Mouse (Mus musculus): ENCODE results near the gene Ctsk. TPM values are rescaled to one million over a fixed set of nuclear protein-coding genes. Genes with fewer than 3 reads are reported as not detected.

Gene Ctsk
- total and polyA plus RNA-seq, 2 experiments, result 0.60 to 1.3 TPM

DNA sequence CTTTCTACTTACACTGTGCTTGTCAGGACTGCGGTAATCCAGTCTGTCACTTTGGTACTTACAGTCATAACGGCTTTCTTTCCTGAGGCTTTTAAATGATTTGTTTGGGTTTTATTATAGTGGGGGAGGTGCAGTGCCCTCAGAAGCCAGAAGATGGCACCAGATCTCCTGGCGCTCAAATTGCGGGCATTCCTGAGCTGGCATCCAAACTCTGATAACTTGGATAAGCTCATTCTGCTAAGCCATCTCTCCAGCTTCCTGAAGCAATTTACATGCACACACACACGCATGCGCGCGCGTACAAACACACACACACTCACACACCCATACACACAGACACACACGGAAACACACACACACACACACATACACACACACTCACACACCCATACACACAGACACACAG is 18.4 kb downstream of the Ctsk start:
- Histone ChIP-seq H3K36me3 (ENCODE audit: control insufficient read depth, insufficient read depth, low read length) (no peaks in the 10 kb centered on the region), H3K9ac (ENCODE audit: low read depth, low read length) (no peak overlapping the region), H3K27ac (replicated peaks; ENCODE audit: insufficient read depth, low read depth, low read length) (no peak overlapping the region), H3K79me2 (ENCODE audit: control insufficient read depth, insufficient read depth, low read length) (no peaks in the 10 kb centered on the region), H3K27me3 (ENCODE audit: control insufficient read depth, insufficient read depth, low read length) (no peaks in the 10 kb centered on the region), H3K4me1 (ENCODE audit: control insufficient read depth, insufficient read depth, low read length) (no peaks in the 10 kb centered on the region; the same call in 1 of the 2 replicates), H3K4me3 (ENCODE audit: insufficient read depth, low read depth, low read length) (no peak overlapping the region)
- WGBS, result 19% methylated on average over 10 of the region's 10 CpGs
- TF ChIP-seq CTCF (IDR thresholded peaks at IDR 0.05; ENCODE audit: low read depth, low read length), result peak; percentile 92
- no peak for TF ChIP-seq POLR2A (IDR thresholded peaks at IDR 0.05; ENCODE audit: extremely low read depth, insufficient read depth, low read length)
- DNase-seq (ENCODE audit: extremely low read depth, low read depth, low spot score), result peak; percentile 51

DNA sequence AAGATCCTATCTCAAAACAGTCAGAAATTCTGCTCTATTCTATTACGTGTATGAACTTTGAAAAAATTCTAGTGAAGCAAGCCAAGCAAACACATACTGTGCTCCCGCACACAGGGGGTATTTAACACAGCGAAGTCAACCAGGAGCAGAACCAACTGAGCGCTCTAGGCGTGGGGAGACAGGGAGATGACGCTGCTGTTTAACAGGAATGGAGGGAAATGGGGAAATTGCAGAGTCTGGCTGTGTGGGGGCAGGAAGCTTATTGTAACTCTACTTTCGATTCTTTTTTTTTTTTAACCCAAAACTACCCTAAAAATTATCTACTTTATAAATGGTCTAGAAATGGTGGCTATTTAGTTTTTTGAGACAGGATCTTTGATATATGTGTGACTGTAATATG is 19.8 kb downstream of the Ctsk start:
- 74% methylated on average over 7 of the region's 7 CpGs for WGBS
- Histone ChIP-seq H3K4me3 (ENCODE audit: insufficient read depth, low read depth, low read length) (no peak overlapping the region), H3K79me2 (ENCODE audit: control insufficient read depth, insufficient read depth, low read length) (no peaks in the 10 kb centered on the region), H3K9ac (ENCODE audit: low read depth, low read length) (no peak overlapping the region), H3K36me3 (ENCODE audit: control insufficient read depth, insufficient read depth, low read length) (no peaks in the 10 kb centered on the region), H3K4me1 (ENCODE audit: control insufficient read depth, insufficient read depth, low read length) (peaks cover 3% of the 10 kb centered on the region; the same call in 1 of the 2 replicates), H3K27me3 (ENCODE audit: control insufficient read depth, insufficient read depth, low read length) (no peaks in the 10 kb centered on the region), H3K27ac (replicated peaks; ENCODE audit: insufficient read depth, low read depth, low read length) (no peak overlapping the region)
- TF ChIP-seq CTCF (IDR thresholded peaks at IDR 0.05; ENCODE audit: low read depth, low read length) (no peak), POLR2A (IDR thresholded peaks at IDR 0.05; ENCODE audit: extremely low read depth, insufficient read depth, low read length) (no peak)
- DNase-seq (ENCODE audit: extremely low read depth, low read depth, low spot score), result peak; percentile 23

DNA sequence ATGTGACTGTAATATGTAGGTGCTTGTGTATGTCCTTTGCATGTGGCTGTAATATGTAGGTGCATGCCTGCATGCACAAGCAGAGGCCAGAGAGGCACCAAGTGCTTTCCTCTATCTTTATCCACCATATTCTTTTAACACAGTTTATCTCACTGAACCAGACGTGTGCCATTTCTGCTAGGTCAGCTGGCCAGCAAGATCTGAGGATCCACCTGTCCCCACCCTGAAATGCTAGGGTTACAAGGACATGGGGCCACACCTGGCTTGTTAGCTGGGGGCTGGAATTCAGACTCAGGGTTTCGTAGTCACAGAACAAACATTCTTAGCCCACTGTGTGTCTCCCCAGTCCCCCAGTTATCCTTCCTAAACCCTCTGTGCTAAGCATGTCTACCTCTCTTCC is 20.3 kb downstream of the Ctsk start:
- no peaks in the 10 kb centered on the region for H3K36me3 ChIP-seq (ENCODE audit: control insufficient read depth, insufficient read depth, low read length)
- no peak overlapping the region for H3K27ac ChIP-seq (replicated peaks; ENCODE audit: insufficient read depth, low read depth, low read length)
- H3K4me3 ChIP-seq (ENCODE audit: insufficient read depth, low read depth, low read length), result no peak overlapping the region
- peaks cover 3% of the 10 kb centered on the region; the same call in 1 of the 2 replicates for H3K4me1 ChIP-seq (ENCODE audit: control insufficient read depth, insufficient read depth, low read length)
- 83% methylated on average over 2 of the region's 2 CpGs for WGBS
- H3K79me2 ChIP-seq (ENCODE audit: control insufficient read depth, insufficient read depth, low read length), result no peaks in the 10 kb centered on the region
- TF ChIP-seq CTCF (IDR thresholded peaks at IDR 0.05; ENCODE audit: low read depth, low read length) (no peak), POLR2A (IDR thresholded peaks at IDR 0.05; ENCODE audit: extremely low read depth, insufficient read depth, low read length) (no peak)
- H3K27me3 ChIP-seq (ENCODE audit: control insufficient read depth, insufficient read depth, low read length), result no peaks in the 10 kb centered on the region
- H3K9ac ChIP-seq (ENCODE audit: low read depth, low read length), result no peak overlapping the region
- no peak for DNase-seq (ENCODE audit: extremely low read depth, low read depth, low spot score)

DNA sequence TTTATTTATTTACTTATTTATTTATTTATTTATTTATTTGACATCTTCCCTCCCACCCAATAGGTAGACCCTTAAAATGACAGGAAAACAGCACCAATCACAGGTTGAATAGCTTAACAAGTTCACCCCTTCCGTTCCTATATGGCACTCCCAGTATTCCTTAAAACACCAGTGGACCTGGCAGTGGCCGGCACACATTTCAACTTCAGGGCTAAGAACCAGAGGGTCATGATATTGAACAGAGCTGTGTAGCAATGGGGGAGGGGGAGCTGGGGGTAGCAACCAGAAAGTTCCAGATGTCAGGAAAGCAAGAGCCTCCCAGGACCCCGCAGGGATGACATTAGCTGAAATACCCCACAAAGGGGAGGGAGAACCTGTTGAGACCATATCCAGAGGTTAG is 21.0 kb downstream of the Ctsk start:
- DNase-seq (ENCODE audit: extremely low read depth, low read depth, low spot score), result no peak
- H3K27ac ChIP-seq (replicated peaks; ENCODE audit: insufficient read depth, low read depth, low read length), result no peak overlapping the region
- H3K9ac ChIP-seq (ENCODE audit: low read depth, low read length), result no peak overlapping the region
- no peaks in the 10 kb centered on the region for H3K27me3 ChIP-seq (ENCODE audit: control insufficient read depth, insufficient read depth, low read length)
- H3K4me3 ChIP-seq (ENCODE audit: insufficient read depth, low read depth, low read length), result no peak overlapping the region
- no peaks in the 10 kb centered on the region for H3K79me2 ChIP-seq (ENCODE audit: control insufficient read depth, insufficient read depth, low read length)
- H3K36me3 ChIP-seq (ENCODE audit: control insufficient read depth, insufficient read depth, low read length), result no peaks in the 10 kb centered on the region
- peaks cover 3% of the 10 kb centered on the region; the same call in 1 of the 2 replicates for H3K4me1 ChIP-seq (ENCODE audit: control insufficient read depth, insufficient read depth, low read length)
- no peak for TF ChIP-seq POLR2A (IDR thresholded peaks at IDR 0.05; ENCODE audit: extremely low read depth, insufficient read depth, low read length)
- WGBS, result 94% methylated on average over 3 of the region's 3 CpGs

DNA sequence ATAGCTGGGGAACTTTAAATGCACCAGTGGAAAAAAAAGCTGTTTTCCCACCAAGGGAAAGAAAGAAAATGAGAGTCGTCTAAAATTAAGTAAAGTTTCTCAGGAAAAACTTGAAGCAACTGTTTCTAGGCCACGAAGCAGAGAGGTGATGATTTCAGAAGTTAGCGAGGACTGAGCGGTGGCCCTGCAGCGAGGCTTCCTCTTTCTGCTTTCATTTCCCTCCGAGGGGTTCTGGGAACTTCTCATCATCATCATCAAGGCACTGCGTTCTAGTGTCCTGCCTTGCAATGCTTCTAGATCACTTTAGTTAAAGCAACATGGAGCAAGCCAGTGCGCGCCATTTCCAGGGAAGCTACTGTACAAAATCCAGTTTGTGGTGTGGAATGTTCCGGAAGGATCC is 22.1 kb downstream of the Ctsk start:
- H3K27ac ChIP-seq (replicated peaks; ENCODE audit: insufficient read depth, low read depth, low read length), result no peak overlapping the region
- TF ChIP-seq CTCF (IDR thresholded peaks at IDR 0.05; ENCODE audit: low read depth, low read length), result no peak
- TF ChIP-seq POLR2A (IDR thresholded peaks at IDR 0.05; ENCODE audit: extremely low read depth, insufficient read depth, low read length), result no peak
- peaks cover 3% of the 10 kb centered on the region; the same call in 1 of the 2 replicates for H3K4me1 ChIP-seq (ENCODE audit: control insufficient read depth, insufficient read depth, low read length)
- no peaks in the 10 kb centered on the region for H3K36me3 ChIP-seq (ENCODE audit: control insufficient read depth, insufficient read depth, low read length)
- no peaks in the 10 kb centered on the region for H3K79me2 ChIP-seq (ENCODE audit: control insufficient read depth, insufficient read depth, low read length)
- H3K4me3 ChIP-seq (ENCODE audit: insufficient read depth, low read depth, low read length), result no peak overlapping the region
- no peaks in the 10 kb centered on the region for H3K27me3 ChIP-seq (ENCODE audit: control insufficient read depth, insufficient read depth, low read length)
- DNase-seq (ENCODE audit: extremely low read depth, low read depth, low spot score), result peak; percentile 33
- no peak overlapping the region for H3K9ac ChIP-seq (ENCODE audit: low read depth, low read length)
- WGBS, result 88% methylated on average over 10 of the region's 10 CpGs

DNA sequence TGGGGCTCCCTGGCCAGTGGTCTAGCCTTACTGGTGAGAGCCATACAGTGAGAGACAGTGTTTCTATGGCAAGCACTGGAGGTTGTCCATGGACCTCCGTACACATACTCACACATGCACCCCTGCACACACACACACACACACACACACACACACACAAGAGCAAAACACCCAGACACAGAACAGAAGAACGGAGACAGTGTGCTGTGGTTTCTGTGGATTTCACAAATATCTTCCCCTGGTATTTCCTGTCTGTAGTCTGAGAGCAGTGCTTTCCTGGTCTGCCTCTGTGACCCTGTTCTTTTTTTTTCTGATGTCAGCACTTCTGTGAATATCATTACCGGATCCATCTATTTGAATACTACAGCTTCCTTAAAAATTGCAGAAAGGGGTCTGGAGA is 24.6 kb downstream of the Ctsk start:
- TF ChIP-seq POLR2A (IDR thresholded peaks at IDR 0.05; ENCODE audit: extremely low read depth, insufficient read depth, low read length) (no peak), CTCF (IDR thresholded peaks at IDR 0.05; ENCODE audit: low read depth, low read length) (no peak)
- Histone ChIP-seq H3K27me3 (ENCODE audit: control insufficient read depth, insufficient read depth, low read length) (no peaks in the 10 kb centered on the region), H3K9ac (ENCODE audit: low read depth, low read length) (0 out of 2 replicates have a peak overlapping the region, but pooled peaks have one; percentile 11), H3K4me1 (ENCODE audit: control insufficient read depth, insufficient read depth, low read length) (peaks cover 3% of the 10 kb centered on the region; the same call in 1 of the 2 replicates), H3K27ac (replicated peaks; ENCODE audit: insufficient read depth, low read depth, low read length) (peak overlapping the region; percentile 64), H3K36me3 (ENCODE audit: control insufficient read depth, insufficient read depth, low read length) (no peaks in the 10 kb centered on the region), H3K4me3 (ENCODE audit: insufficient read depth, low read depth, low read length) (no peak overlapping the region), H3K79me2 (ENCODE audit: control insufficient read depth, insufficient read depth, low read length) (no peaks in the 10 kb centered on the region)
- 66% methylated on average over 3 of the region's 3 CpGs for WGBS
- DNase-seq (ENCODE audit: extremely low read depth, low read depth, low spot score), result peak; percentile 40

Measured in liver, adult 2 months (tissue).